Mouse (Mus musculus): ENCODE results near the gene Arl8a. TPM values are rescaled to one million over a fixed set of nuclear protein-coding genes. Genes with fewer than 3 reads are reported as not detected.
"Not testable (repeated sequence)": the region's sequence is repeated elsewhere in the genome, so short reads cannot be mapped to it uniquely, and the experiment has no call there.

Arl8a gene
- polyA plus RNA-seq, 1 experiment from 2014 or later, result 331 TPM

DNA sequence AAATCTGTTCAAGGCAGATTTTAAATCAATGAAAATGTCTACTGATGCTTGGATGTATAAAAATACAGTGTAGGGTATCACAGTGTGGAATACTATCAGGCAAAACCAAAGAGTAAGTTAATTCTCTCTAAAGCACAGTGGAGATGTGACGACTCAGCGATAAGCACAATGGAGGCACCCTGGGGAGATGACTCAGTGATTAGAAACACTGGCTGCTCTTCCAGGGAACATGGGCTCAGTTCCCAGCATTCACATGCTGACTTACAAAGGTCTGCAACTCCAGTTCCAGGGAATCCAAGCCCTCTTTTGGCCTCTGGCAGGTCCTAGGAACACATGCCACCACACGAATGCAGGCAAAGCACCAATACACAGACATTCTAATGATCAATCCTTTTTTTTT is 41.6 kb downstream of the Arl8a start:
- no peak for ATAC-seq (ENCODE audit: low read depth)
- H3K4me3 ChIP-seq, result no peak overlapping the region
- H3K36me3 ChIP-seq, result no peaks in the 10 kb centered on the region
- H3K4me1 ChIP-seq (replicated peaks), result 0 out of 2 replicates have a peak, but pooled peaks cover 4% of the 10 kb centered on the region
- no peaks in the 10 kb centered on the region for H3K9me3 ChIP-seq
- no peak overlapping the region for H3K27ac ChIP-seq (replicated peaks)
- 18% methylated on average over 3 of the region's 3 CpGs for WGBS
- no peaks in the 10 kb centered on the region for H3K27me3 ChIP-seq
- H3K4me2 ChIP-seq, result no peak overlapping the region
- no peak overlapping the region for H3K9ac ChIP-seq

- ATAC-seq (ENCODE audit: low read depth), result no peak
- WGBS, result 89% methylated on average over 4 of the region's 4 CpGs
- H3K27me3 ChIP-seq, result no peaks in the 10 kb centered on the region
- H3K9me3 ChIP-seq, result no peaks in the 10 kb centered on the region
- no peak overlapping the region for H3K9ac ChIP-seq
- H3K4me3 ChIP-seq, result no peak overlapping the region
- no peaks in the 10 kb centered on the region for H3K36me3 ChIP-seq
- H3K4me1 ChIP-seq (replicated peaks), result 0 out of 2 replicates have a peak, but pooled peaks cover 4% of the 10 kb centered on the region
- no peak overlapping the region for H3K27ac ChIP-seq (replicated peaks)
- H3K4me2 ChIP-seq, result no peak overlapping the region
These were observed 42.6 kb downstream of the Arl8a start for GRCm38 (mm10) chr1:135189186-135189585.

- H3K9me3 ChIP-seq; H3K36me3 ChIP-seq; H3K27ac ChIP-seq (replicated peaks); H3K4me1 ChIP-seq (replicated peaks); H3K4me2 ChIP-seq; ATAC-seq (ENCODE audit: low read depth); H3K4me3 ChIP-seq; H3K27me3 ChIP-seq; H3K9ac ChIP-seq: not testable (repeated sequence)
- 59% methylated on average over 5 of the region's 5 CpGs for WGBS
These were observed 47.7 kb downstream of the Arl8a start for GRCm38 (mm10) chr1:135194335-135194734.

- 88% methylated on average over 6 of the region's 6 CpGs for WGBS
- H3K9me3 ChIP-seq, result no peaks in the 10 kb centered on the region
- H3K9ac ChIP-seq, result no peak overlapping the region
- ATAC-seq (ENCODE audit: low read depth), result no peak
- H3K36me3 ChIP-seq, result no peaks in the 10 kb centered on the region
- H3K27ac ChIP-seq (replicated peaks), result no peak overlapping the region
- H3K4me3 ChIP-seq, result no peak overlapping the region
- H3K4me1 ChIP-seq (replicated peaks), result peaks cover 9% of the 10 kb centered on the region
- H3K4me2 ChIP-seq, result no peak overlapping the region
- no peaks in the 10 kb centered on the region for H3K27me3 ChIP-seq
These were observed 49.4 kb downstream of the Arl8a start for GRCm38 (mm10) chr1:135195907-135196440.

DNA sequence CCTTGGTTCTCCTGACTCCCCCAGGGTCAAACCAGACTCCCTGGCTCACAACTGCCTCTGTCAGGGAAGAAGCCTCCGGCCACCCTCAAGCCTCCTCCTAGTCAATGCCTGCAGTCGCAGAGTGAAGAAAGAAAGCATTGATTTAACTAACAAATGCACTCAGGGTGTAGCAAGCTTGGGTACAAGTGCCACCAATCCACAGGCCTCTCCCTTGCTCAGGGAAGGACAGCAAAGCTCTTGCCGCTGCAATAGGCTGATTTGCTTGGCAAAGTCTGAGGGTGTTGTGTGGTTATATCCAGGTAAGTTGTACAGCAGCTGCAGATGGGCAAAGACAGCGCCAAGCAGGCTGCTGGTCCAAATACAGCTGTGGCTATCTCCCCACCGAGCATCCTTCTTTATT is 51.8 kb downstream of the Arl8a start:
- Histone ChIP-seq H3K9ac (no peak overlapping the region), H3K27me3 (no peaks in the 10 kb centered on the region), H3K4me2 (peak overlapping the region; percentile 39), H3K36me3 (no peaks in the 10 kb centered on the region), H3K27ac (replicated peaks) (no peak overlapping the region), H3K4me3 (no peak overlapping the region), H3K4me1 (replicated peaks) (peaks cover 9% of the 10 kb centered on the region), H3K9me3 (no peaks in the 10 kb centered on the region)
- 29% methylated on average over 5 of the region's 5 CpGs for WGBS
- no peak for ATAC-seq (ENCODE audit: low read depth)

GRCm38 (mm10) chr1:135199014-135199819 is 52.6 kb downstream of the Arl8a start:
- Histone ChIP-seq H3K4me3 (0 out of 2 replicates have a peak overlapping the region, but pooled peaks have one; percentile 1), H3K27me3 (no peaks in the 10 kb centered on the region), H3K4me2 (peak overlapping the region; percentile 39), H3K4me1 (replicated peaks) (peaks cover 9% of the 10 kb centered on the region), H3K9me3 (no peaks in the 10 kb centered on the region), H3K36me3 (no peaks in the 10 kb centered on the region), H3K27ac (replicated peaks) (no peak overlapping the region), H3K9ac (peak overlapping the region; percentile 31; the same call in 1 of the 2 replicates)
- 0 out of 2 replicates have a peak, but pooled peaks have one; percentile 15 for ATAC-seq (ENCODE audit: low read depth)
- 3% methylated on average over 21 of the region's 21 CpGs for WGBS

DNA sequence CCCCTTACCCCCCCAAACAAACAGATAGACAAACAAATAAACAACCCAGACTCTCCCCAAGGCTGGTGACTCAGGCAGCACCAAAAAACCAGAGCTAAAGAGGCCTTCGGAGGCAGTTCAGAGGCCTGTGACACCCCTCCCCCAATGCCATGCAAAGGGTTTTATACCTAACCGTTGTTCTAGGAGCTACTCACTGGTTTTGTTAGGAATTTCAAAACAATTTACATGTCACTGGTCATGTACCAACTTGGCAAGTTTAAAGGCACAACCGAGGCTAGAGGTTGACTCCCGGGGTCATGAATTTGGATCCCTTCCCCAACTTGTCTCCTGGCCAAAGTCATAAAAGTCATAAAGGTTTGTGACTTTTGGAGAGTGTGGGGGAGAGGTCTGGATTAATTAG is 53.8 kb downstream of the Arl8a start:
- Histone ChIP-seq H3K36me3 (no peaks in the 10 kb centered on the region), H3K27me3 (no peaks in the 10 kb centered on the region), H3K4me2 (no peak overlapping the region), H3K9me3 (no peaks in the 10 kb centered on the region), H3K27ac (replicated peaks) (no peak overlapping the region), H3K9ac (no peak overlapping the region), H3K4me1 (replicated peaks) (peaks cover 14% of the 10 kb centered on the region), H3K4me3 (no peak overlapping the region)
- WGBS, result 77% methylated on average over 4 of the region's 4 CpGs
- no peak for ATAC-seq (ENCODE audit: low read depth)

GRCm38 (mm10) chr1:135204196-135205126 is 57.8 kb downstream of the Arl8a start:
- Histone ChIP-seq H3K4me1 (replicated peaks) (peaks cover 6% of the 10 kb centered on the region), H3K36me3 (no peaks in the 10 kb centered on the region), H3K9me3 (no peaks in the 10 kb centered on the region), H3K27me3 (no peaks in the 10 kb centered on the region), H3K4me3 (no peak overlapping the region), H3K27ac (replicated peaks) (no peak overlapping the region), H3K9ac (no peak overlapping the region), H3K4me2 (no peak overlapping the region)
- 36% methylated on average over 12 of the region's 12 CpGs for WGBS
- no peak for ATAC-seq (ENCODE audit: low read depth)

DNA sequence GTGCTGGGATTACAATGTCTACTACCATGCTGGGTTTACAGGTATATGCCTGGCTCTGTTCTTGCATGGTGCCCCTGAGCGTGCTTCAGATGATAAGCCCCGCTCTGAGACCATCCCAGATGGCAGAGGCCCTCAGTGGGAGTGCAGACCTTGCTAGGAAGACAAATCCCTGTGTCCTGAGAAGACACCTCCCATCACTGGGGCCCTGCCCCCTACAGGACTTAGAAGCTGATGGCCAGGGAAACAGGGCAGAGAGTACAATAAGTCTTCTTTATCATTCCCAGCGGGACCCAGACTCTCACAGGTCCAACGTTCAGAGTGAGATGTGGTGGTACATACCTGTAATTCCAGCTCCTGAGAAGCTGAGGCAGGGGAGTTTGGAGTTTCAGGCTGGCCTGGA is 58.6 kb downstream of the Arl8a start:
- no peaks in the 10 kb centered on the region for H3K9me3 ChIP-seq
- no peak for ATAC-seq (ENCODE audit: low read depth)
- 55% methylated on average over 4 of the region's 4 CpGs for WGBS

More for the DNA sequence above, 58.6 kb downstream of the Arl8a start:
- Histone ChIP-seq H3K4me3 (no peak overlapping the region), H3K4me1 (replicated peaks) (0 out of 2 replicates have a peak, but pooled peaks cover 5% of the 10 kb centered on the region), H3K27me3 (no peaks in the 10 kb centered on the region), H3K27ac (replicated peaks) (no peak overlapping the region), H3K4me2 (no peak overlapping the region), H3K9ac (no peak overlapping the region), H3K36me3 (no peaks in the 10 kb centered on the region)

Other genes starting within 250 kb of the Arl8a start
- gene Ppp1r12b, start 190.9 kb upstream of the Arl8a start, polyA plus RNA-seq (2015; fragmentation: Nextera tagmentation; extraction: Ambion mirVana), result 10.5 and 12.6 TPM in 2 replicates
- 11.7 and 12.9 TPM in 2 replicates for gene Ube2t, start 184.3 kb upstream of the Arl8a start, polyA plus RNA-seq (2015; fragmentation: Nextera tagmentation; extraction: Ambion mirVana)
- gene Lgr6, start 41.5 kb upstream of the Arl8a start, polyA plus RNA-seq (2015; fragmentation: Nextera tagmentation; extraction: Ambion mirVana), result 1.4 and 2.0 TPM in 2 replicates
- gene Ptpn7, start 14.1 kb upstream of the Arl8a start, polyA plus RNA-seq (2015; fragmentation: Nextera tagmentation; extraction: Ambion mirVana), result 0.59 and 1.1 TPM in 2 replicates
- 0.63 and 0.76 TPM in 2 replicates for gene Gpr37l1, start 20.9 kb downstream of the Arl8a start, polyA plus RNA-seq (2015; fragmentation: Nextera tagmentation; extraction: Ambion mirVana)
- 0.52 and 0.59 TPM in 2 replicates for gene Elf3, start 111.7 kb downstream of the Arl8a start, polyA plus RNA-seq (2015; fragmentation: Nextera tagmentation; extraction: Ambion mirVana)
- gene Rnpep, start 137.3 kb downstream of the Arl8a start, polyA plus RNA-seq (2015; fragmentation: Nextera tagmentation; extraction: Ambion mirVana), result 104 and 106 TPM in 2 replicates
- gene Timm17a, start 167.0 kb downstream of the Arl8a start, polyA plus RNA-seq (2015; fragmentation: Nextera tagmentation; extraction: Ambion mirVana), result 160 and 166 TPM in 2 replicates
- 0.31 and 0.33 TPM in 2 replicates for gene Lmod1, start 178.0 kb downstream of the Arl8a start, polyA plus RNA-seq (2015; fragmentation: Nextera tagmentation; extraction: Ambion mirVana)
- 81.8 and 95.4 TPM in 2 replicates for gene Shisa4, start 228.4 kb downstream of the Arl8a start, polyA plus RNA-seq (2015; fragmentation: Nextera tagmentation; extraction: Ambion mirVana)

Measured in neural tube, embryonic 13.5 days (tissue).